Mouse (Mus musculus): ENCODE data around the gene Zfp346. TPM values are rescaled to one million over a fixed set of nuclear protein-coding genes. Genes with fewer than 3 reads are reported as not detected.

The Zfp346 gene
- polyA plus RNA-seq, 1 experiment from 2014 or later: 29.5 TPM

GRCm38 (mm10) chr13:55133448-55133847 lies 28.3 kb downstream of the Zfp346 start, which contains the start of gene Gm17617:
Gene Gm17617 (minus strand): TSS chr13:55133548.
- Histone ChIP-seq H3K4me1 (ENCODE audit: control insufficient read depth, insufficient read depth, low read length) (no peaks in the 10 kb centered on the region), H3K4me3 (ENCODE audit: low read depth, low read length) (no peak within 1 kb of the TSS), H3K9me3 (replicated peaks; ENCODE audit: control insufficient read depth, low read length, poor library complexity, severe bottlenecking) (no peaks in the 10 kb centered on the region), H3K27me3 (ENCODE audit: control insufficient read depth, insufficient read depth, low read depth, low read length) (no peaks in the 10 kb centered on the region), H3K36me3 (ENCODE audit: control insufficient read depth, insufficient read depth, low read length) (peaks cover 24% of the 10 kb centered on the region), H3K27ac (ENCODE audit: low read length) (no peak within 1 kb of the TSS), H3K9ac (ENCODE audit: low read depth, low read length) (no peak within 1 kb of the TSS), H3K4me2 (ENCODE audit: low read length) (no peak within 1 kb of the TSS)
- no peak for ATAC-seq
- WGBS: 98% methylated on average over 2 of the region's 2 CpGs

- ATAC-seq: no peak
- WGBS: 9% methylated on average over 5 of the region's 5 CpGs
- Histone ChIP-seq H3K4me2 (ENCODE audit: low read length) (no peak overlapping the region), H3K27me3 (ENCODE audit: control insufficient read depth, insufficient read depth, low read depth, low read length) (no peaks in the 10 kb centered on the region), H3K9ac (ENCODE audit: low read depth, low read length) (no peak overlapping the region), H3K27ac (ENCODE audit: low read length) (no peak overlapping the region), H3K4me1 (ENCODE audit: control insufficient read depth, insufficient read depth, low read length) (no peaks in the 10 kb centered on the region), H3K36me3 (ENCODE audit: control insufficient read depth, insufficient read depth, low read length) (peaks cover 15% of the 10 kb centered on the region), H3K9me3 (replicated peaks; ENCODE audit: control insufficient read depth, low read length, poor library complexity, severe bottlenecking) (no peaks in the 10 kb centered on the region), H3K4me3 (ENCODE audit: low read depth, low read length) (no peak overlapping the region)
Observed at GRCm38 (mm10) chr13:55135382-55135781, 30.3 kb downstream of the Zfp346 start.

GRCm38 (mm10) chr13:55140271-55140670 lies 35.2 kb downstream of the Zfp346 start:
- H3K9me3 ChIP-seq (replicated peaks; ENCODE audit: control insufficient read depth, low read length, poor library complexity, severe bottlenecking): no peaks in the 10 kb centered on the region
- no peaks in the 10 kb centered on the region for H3K27me3 ChIP-seq (ENCODE audit: control insufficient read depth, insufficient read depth, low read depth, low read length)
- no peak overlapping the region for H3K9ac ChIP-seq (ENCODE audit: low read depth, low read length)
- WGBS: 60% methylated on average over 2 of the region's 2 CpGs
- no peaks in the 10 kb centered on the region for H3K36me3 ChIP-seq (ENCODE audit: control insufficient read depth, insufficient read depth, low read length)
- H3K4me2 ChIP-seq (ENCODE audit: low read length): no peak overlapping the region
- no peaks in the 10 kb centered on the region for H3K4me1 ChIP-seq (ENCODE audit: control insufficient read depth, insufficient read depth, low read length)
- ATAC-seq: no peak
- H3K4me3 ChIP-seq (ENCODE audit: low read depth, low read length): no peak overlapping the region
- H3K27ac ChIP-seq (ENCODE audit: low read length): no peak overlapping the region

GRCm38 (mm10) chr13:55152621-55153415 lies 47.7 kb downstream of the Zfp346 start, which contains the start of gene Fgfr4:
Gene Fgfr4 (plus strand): TSS chr13:55152640.
- Histone ChIP-seq H3K4me3 (ENCODE audit: low read depth, low read length) (peak within 1 kb of the TSS; percentile 52), H3K27me3 (ENCODE audit: control insufficient read depth, insufficient read depth, low read depth, low read length) (peaks cover 18% of the 10 kb centered on the region), H3K36me3 (ENCODE audit: control insufficient read depth, insufficient read depth, low read length) (no peaks in the 10 kb centered on the region), H3K9ac (ENCODE audit: low read depth, low read length) (peak within 1 kb of the TSS; percentile 73), H3K4me2 (ENCODE audit: low read length) (peak within 1 kb of the TSS; percentile 98), H3K27ac (ENCODE audit: low read length) (no peak within 1 kb of the TSS), H3K9me3 (replicated peaks; ENCODE audit: control insufficient read depth, low read length, poor library complexity, severe bottlenecking) (no peaks in the 10 kb centered on the region), H3K4me1 (ENCODE audit: control insufficient read depth, insufficient read depth, low read length) (peaks cover 6% of the 10 kb centered on the region)
- 1% methylated on average over 67 of the region's 68 CpGs for WGBS
- ATAC-seq: 0 out of 2 replicates have a peak, but pooled peaks have one; percentile 42

DNA sequence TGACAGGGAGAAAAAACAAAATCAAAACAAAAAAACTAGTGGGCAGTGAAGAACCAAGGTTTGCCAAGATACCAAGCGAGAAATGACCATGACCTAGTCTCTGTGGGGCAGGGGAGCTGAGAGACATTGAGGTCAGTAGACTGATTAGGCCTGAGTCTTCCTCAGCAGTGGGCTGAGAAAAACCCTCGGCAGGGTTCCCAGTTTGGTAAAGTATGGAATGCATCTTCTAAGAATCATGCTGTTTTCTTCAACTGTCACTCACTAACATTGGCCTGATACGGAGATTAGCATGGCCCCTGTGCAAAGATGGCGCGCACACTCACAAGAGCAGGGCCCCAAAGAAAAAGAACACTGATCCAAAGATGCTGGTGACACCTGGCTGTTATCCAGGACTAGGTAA lies 48.8 kb downstream of the Zfp346 start:
- Histone ChIP-seq H3K4me3 (ENCODE audit: low read depth, low read length) (no peak overlapping the region), H3K4me2 (ENCODE audit: low read length) (no peak overlapping the region), H3K36me3 (ENCODE audit: control insufficient read depth, insufficient read depth, low read length) (no peaks in the 10 kb centered on the region), H3K4me1 (ENCODE audit: control insufficient read depth, insufficient read depth, low read length) (peaks cover 6% of the 10 kb centered on the region), H3K27ac (ENCODE audit: low read length) (no peak overlapping the region), H3K9me3 (replicated peaks; ENCODE audit: control insufficient read depth, low read length, poor library complexity, severe bottlenecking) (no peaks in the 10 kb centered on the region), H3K9ac (ENCODE audit: low read depth, low read length) (no peak overlapping the region), H3K27me3 (ENCODE audit: control insufficient read depth, insufficient read depth, low read depth, low read length) (peaks cover 18% of the 10 kb centered on the region)
- ATAC-seq: no peak
- WGBS: 85% methylated on average over 5 of the region's 5 CpGs

DNA sequence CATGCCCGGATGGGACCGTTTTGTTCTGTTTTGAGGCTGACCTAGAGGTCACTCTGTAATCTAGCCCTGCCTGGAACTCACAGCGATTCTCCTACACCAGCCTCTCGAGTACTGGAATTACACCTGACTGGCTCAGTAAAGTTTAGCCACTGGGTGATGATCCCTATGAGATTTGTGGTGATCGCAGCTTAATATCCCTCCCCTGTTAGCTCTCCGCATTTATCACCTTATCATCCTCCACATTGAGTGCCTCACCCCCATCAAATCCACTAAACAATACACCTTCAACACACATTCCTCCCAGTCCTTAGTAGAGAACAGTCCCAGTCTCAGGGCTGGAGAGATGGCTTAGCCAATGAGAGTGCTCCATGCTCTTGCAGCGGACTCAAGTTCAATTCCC lies 57.3 kb downstream of the Zfp346 start:
- H3K27ac ChIP-seq (ENCODE audit: low read length): no peak overlapping the region
- no peak for ATAC-seq
- H3K27me3 ChIP-seq (ENCODE audit: control insufficient read depth, insufficient read depth, low read depth, low read length): no peaks in the 10 kb centered on the region
- no peak overlapping the region for H3K4me2 ChIP-seq (ENCODE audit: low read length)
- H3K36me3 ChIP-seq (ENCODE audit: control insufficient read depth, insufficient read depth, low read length): no peaks in the 10 kb centered on the region
- H3K9ac ChIP-seq (ENCODE audit: low read depth, low read length): no peak overlapping the region
- no peaks in the 10 kb centered on the region for H3K9me3 ChIP-seq (replicated peaks; ENCODE audit: control insufficient read depth, low read length, poor library complexity, severe bottlenecking)
- H3K4me3 ChIP-seq (ENCODE audit: low read depth, low read length): no peak overlapping the region
- WGBS: 67% methylated on average over 7 of the region's 7 CpGs
- no peaks in the 10 kb centered on the region for H3K4me1 ChIP-seq (ENCODE audit: control insufficient read depth, insufficient read depth, low read length)

DNA sequence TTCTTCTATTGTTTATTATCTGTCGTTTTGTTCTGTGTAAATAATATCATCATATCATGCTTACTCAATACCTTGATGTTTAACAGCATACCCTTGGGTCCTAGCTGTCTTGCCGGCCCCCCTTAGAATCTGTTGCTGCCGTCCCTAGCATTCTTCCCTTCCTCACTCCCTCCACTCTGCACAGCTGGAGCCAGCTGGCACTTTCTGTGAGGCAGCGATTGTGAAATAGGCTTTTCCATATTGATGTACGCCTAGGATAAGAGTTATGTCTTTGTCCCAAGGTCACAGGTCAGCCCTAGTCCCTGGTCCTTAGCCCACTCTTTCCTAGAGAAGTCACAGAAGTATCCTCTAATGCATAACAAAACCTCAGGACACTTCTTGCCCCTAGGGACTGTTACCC lies 58.4 kb downstream of the Zfp346 start:
- H3K4me2 ChIP-seq (ENCODE audit: low read length): no peak overlapping the region
- ATAC-seq: no peak

GRCm38 (mm10) chr13:55165831-55166339 lies 60.8 kb downstream of the Zfp346 start:
- Histone ChIP-seq H3K9me3 (replicated peaks; ENCODE audit: control insufficient read depth, low read length, poor library complexity, severe bottlenecking) (no peaks in the 10 kb centered on the region), H3K4me2 (ENCODE audit: low read length) (no peak overlapping the region), H3K27ac (ENCODE audit: low read length) (no peak overlapping the region), H3K9ac (ENCODE audit: low read depth, low read length) (no peak overlapping the region), H3K4me1 (ENCODE audit: control insufficient read depth, insufficient read depth, low read length) (peaks cover 3% of the 10 kb centered on the region; the same call in 1 of the 2 replicates), H3K4me3 (ENCODE audit: low read depth, low read length) (no peak overlapping the region), H3K36me3 (ENCODE audit: control insufficient read depth, insufficient read depth, low read length) (no peaks in the 10 kb centered on the region), H3K27me3 (ENCODE audit: control insufficient read depth, insufficient read depth, low read depth, low read length) (no peaks in the 10 kb centered on the region)
- ATAC-seq: no peak
- WGBS: 92% methylated on average over 16 of the region's 16 CpGs

More for the DNA sequence above, 58.4 kb downstream of the Zfp346 start:
- Histone ChIP-seq H3K27ac (ENCODE audit: low read length) (no peak overlapping the region), H3K4me1 (ENCODE audit: control insufficient read depth, insufficient read depth, low read length) (no peaks in the 10 kb centered on the region), H3K36me3 (ENCODE audit: control insufficient read depth, insufficient read depth, low read length) (no peaks in the 10 kb centered on the region), H3K4me3 (ENCODE audit: low read depth, low read length) (no peak overlapping the region), H3K9me3 (replicated peaks; ENCODE audit: control insufficient read depth, low read length, poor library complexity, severe bottlenecking) (no peaks in the 10 kb centered on the region), H3K9ac (ENCODE audit: low read depth, low read length) (no peak overlapping the region), H3K27me3 (ENCODE audit: control insufficient read depth, insufficient read depth, low read depth, low read length) (no peaks in the 10 kb centered on the region)
- 56% methylated on average over 5 of the region's 5 CpGs for WGBS
